Mouse (Mus musculus): ENCODE measurements around the gene Rere. TPM values are rescaled to one million over a fixed set of nuclear protein-coding genes. Genes with fewer than 3 reads are reported as not detected.

Rere gene
- 352 and 842 TPM in 2 replicates for polyA plus RNA-seq (2012; ENCODE audit: low replicate concordance)

GRCm38 (mm10) chr4:150281018-150281761 lies at the start of gene Rere:
TSS of gene Rere (plus strand) at chr4:150281646.

GRCm38 (mm10) chr4:150236521-150237481 lies 44.6 kb upstream of the Rere start, which contains the start of gene Eno1:
TSS of gene Eno1 (plus strand) at chr4:150236721.

GRCm38 (mm10) chr4:150651390-150652277 lies 370.2 kb downstream of the Rere start, which contains the start of gene Slc45a1:
TSS of gene Slc45a1 (minus strand) at chr4:150652174.

Other genes with a start within 250 kb of the Rere start
- 1.5 and 2.0 TPM in 2 replicates for gene Gpr157, start 194.3 kb upstream of the Rere start, polyA plus RNA-seq (2012; ENCODE audit: low replicate concordance)
- not detected in 2 replicates for gene Slc2a5, start 162.4 kb upstream of the Rere start, polyA plus RNA-seq (2012; ENCODE audit: low replicate concordance)
- gene Slc2a7, start 132.7 kb upstream of the Rere start, polyA plus RNA-seq (2012; ENCODE audit: low replicate concordance), result not detected in 2 replicates
- not detected in 2 replicates for gene Car6, start 80.3 kb upstream of the Rere start, polyA plus RNA-seq (2012; ENCODE audit: low replicate concordance)
- gene Eno1, start 44.9 kb upstream of the Rere start, polyA plus RNA-seq (2012; ENCODE audit: low replicate concordance), result 37.3 and 264 TPM in 2 replicates

All from hematopoietic multipotent progenitor cell, adult 10-12 weeks (in vitro differentiated cells).